Mouse (Mus musculus) cerebellum, adult 2 months (tissue): Measurements from ENCODE around the gene Rxfp2. TPM values are rescaled to one million over a fixed set of nuclear protein-coding genes. Genes with fewer than 3 reads are reported as not detected.
A peak's percentile ranks its signal among the peaks of the same experiment; 100 is the strongest.

Source experiments
- DNase-seq, 2 experiments: peaks; one replicate each; pipeline ENCODE4 v3.0.0; 2021
- H3K27ac ChIP-seq: fragments of 200-500 bp; 2 replicates; pipeline ENCODE4 v1.5.1; 2012; ENCODE audit warnings: low read length, control low read depth, inconsistent platforms; ENCODE audit not compliant: insufficient read depth
- H3K27me3 ChIP-seq: fragments of 200-500 bp; 2 replicates; pipeline ENCODE4 v1.6.1; 2012; ENCODE audit warnings: inconsistent platforms, mild to moderate bottlenecking, low read length, moderate library complexity; ENCODE audit not compliant: control insufficient read depth, insufficient read depth
- H3K4me1 ChIP-seq: fragments of 200-500 bp; 2 replicates; pipeline ENCODE4 v1.6.1; 2011; ENCODE audit warnings: low read length; ENCODE audit not compliant: control insufficient read depth, insufficient read depth
- H3K4me3 ChIP-seq: fragments of 200-500 bp; replicated peaks from 2 replicates; pipeline ENCODE3; 2011; ENCODE audit warnings: mild to moderate bottlenecking, low read depth, low read length, control low read depth; ENCODE audit not compliant: insufficient read depth
- CTCF ChIP-seq: fragments of 200-500 bp; IDR thresholded peaks from 2 replicates; pipeline ENCODE4 v1.5.1; 2011; ENCODE audit warnings: low read depth, mild to moderate bottlenecking, control low read depth, low read length, moderate library complexity, borderline replicate concordance; ENCODE audit not compliant: insufficient read depth
- POLR2A ChIP-seq: fragments of 200-500 bp; IDR thresholded peaks from 2 replicates; pipeline ENCODE4 v1.6.1; 2011; ENCODE audit warnings: low read length, control low read depth, borderline replicate concordance; ENCODE audit not compliant: insufficient read depth
- WGBS: fragments of 180-500 bp; shearing (Covaris S2); methylation state at CpG from one replicate; pipeline ENCODE4 v1.1.7; 2018; 5-methylcytosine and 5-hydroxymethylcytosine counted together
- polyA plus RNA-seq: library from polyadenylated mRNA; depleted of rRNA; stranded (reverse); fragments of >200 nt; gene quantifications from 2 replicates; pipeline ENCODE4 v1.2.3, GENCODE M21; 2012

Rxfp2 gene
- polyA plus RNA-seq, 1 experiment = 0.23 TPM

GRCm38 (mm10) chr5:150098754-150099153 lies 80.3 kb downstream of the Rxfp2 start:
- no peaks in the 10 kb centered on the region for H3K27me3 ChIP-seq
- TF ChIP-seq CTCF = no peak
- TF ChIP-seq POLR2A = no peak

GRCm38 (mm10) chr5:150101789-150102188 lies 83.3 kb downstream of the Rxfp2 start:
- H3K27me3 ChIP-seq = no peaks in the 10 kb centered on the region
- H3K27ac ChIP-seq = no peak overlapping the region
- 50% methylated on average over 11 of the region's 11 CpGs for WGBS
- H3K4me3 ChIP-seq = no peak overlapping the region
- H3K4me1 ChIP-seq = 0 out of 2 replicates have a peak, but pooled peaks cover 2% of the 10 kb centered on the region
- DNase-seq = no peak
- no peak for TF ChIP-seq POLR2A
- TF ChIP-seq CTCF = no peak

More at GRCm38 (mm10) chr5:150098754-150099153, 80.3 kb downstream of the Rxfp2 start:
- Histone ChIP-seq H3K4me1 (0 out of 2 replicates have a peak, but pooled peaks cover 2% of the 10 kb centered on the region), H3K27ac (no peak overlapping the region), H3K4me3 (no peak overlapping the region)
- no peak for DNase-seq
- 93% methylated on average over 12 of the region's 12 CpGs for WGBS

- 89% methylated on average over 7 of the region's 7 CpGs for WGBS
Measured at GRCm38 (mm10) chr5:150106358-150106757, 87.9 kb downstream of the Rxfp2 start.

GRCm38 (mm10) chr5:150111236-150111635 lies 92.8 kb downstream of the Rxfp2 start:
- 48% methylated on average over 8 of the region's 8 CpGs for WGBS
- Histone ChIP-seq H3K4me1 (no peaks in the 10 kb centered on the region), H3K27me3 (no peaks in the 10 kb centered on the region), H3K4me3 (no peak overlapping the region), H3K27ac (no peak overlapping the region)
- DNase-seq = no peak
- TF ChIP-seq POLR2A = no peak
- TF ChIP-seq CTCF = no peak

More at GRCm38 (mm10) chr5:150106358-150106757, 87.9 kb downstream of the Rxfp2 start:
- Histone ChIP-seq H3K4me3 (no peak overlapping the region), H3K27me3 (no peaks in the 10 kb centered on the region), H3K27ac (no peak overlapping the region), H3K4me1 (0 out of 2 replicates have a peak, but pooled peaks cover 2% of the 10 kb centered on the region)
- TF ChIP-seq CTCF = no peak
- TF ChIP-seq POLR2A = no peak
- DNase-seq = no peak

- Histone ChIP-seq H3K4me3 (no peak overlapping the region), H3K4me1 (no peaks in the 10 kb centered on the region), H3K27ac (no peak overlapping the region), H3K27me3 (no peaks in the 10 kb centered on the region)
- 86% methylated on average over 7 of the region's 7 CpGs for WGBS
- no peak for DNase-seq
- TF ChIP-seq CTCF (0 out of 2 replicates have a peak, but pooled peaks have one; percentile 32), POLR2A (no peak)
Measured at GRCm38 (mm10) chr5:150114007-150114406, 95.5 kb downstream of the Rxfp2 start.

GRCm38 (mm10) chr5:150114778-150115177 lies 96.3 kb downstream of the Rxfp2 start:
- TF ChIP-seq POLR2A (no peak), CTCF (no peak)
- 86% methylated on average over 4 of the region's 4 CpGs for WGBS
- no peak overlapping the region for H3K4me3 ChIP-seq

GRCm38 (mm10) chr5:150115271-150116092 lies 97.0 kb downstream of the Rxfp2 start:
- 27% methylated on average over 16 of the region's 16 CpGs for WGBS
- DNase-seq = no peak
- Histone ChIP-seq H3K27me3 (no peaks in the 10 kb centered on the region), H3K4me3 (no peak overlapping the region), H3K4me1 (peaks cover 2% of the 10 kb centered on the region; the same call in 1 of the 2 replicates), H3K27ac (no peak overlapping the region)
- TF ChIP-seq CTCF (no peak), POLR2A (no peak)

More at GRCm38 (mm10) chr5:150114778-150115177, 96.3 kb downstream of the Rxfp2 start:
- Histone ChIP-seq H3K4me1 (no peaks in the 10 kb centered on the region), H3K27ac (no peak overlapping the region), H3K27me3 (no peaks in the 10 kb centered on the region)
- DNase-seq = no peak
